Mouse (Mus musculus): ENCODE measurements around the gene Dusp22.

Gene Dusp22

DNA sequence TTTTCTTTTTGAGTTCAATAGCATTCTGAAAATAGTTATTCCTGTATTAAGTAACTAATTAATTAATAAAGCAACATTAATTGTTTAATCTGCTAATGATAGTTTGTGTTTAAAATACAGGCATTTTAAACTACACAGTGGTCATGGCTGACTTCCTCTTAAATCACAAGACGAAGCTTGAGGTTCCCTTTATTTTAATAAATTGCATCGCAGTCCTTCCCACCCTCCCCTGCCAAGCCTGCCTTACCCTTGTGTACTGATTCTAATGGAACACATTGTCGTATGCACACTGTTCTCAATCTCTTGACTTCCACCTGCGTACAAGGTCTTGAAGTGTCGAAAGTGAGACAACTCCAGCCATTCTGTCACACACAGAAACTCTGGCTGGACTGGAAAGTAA, 14.1 kb downstream of the Dusp22 start:
- no peak for DNase-seq

DNA sequence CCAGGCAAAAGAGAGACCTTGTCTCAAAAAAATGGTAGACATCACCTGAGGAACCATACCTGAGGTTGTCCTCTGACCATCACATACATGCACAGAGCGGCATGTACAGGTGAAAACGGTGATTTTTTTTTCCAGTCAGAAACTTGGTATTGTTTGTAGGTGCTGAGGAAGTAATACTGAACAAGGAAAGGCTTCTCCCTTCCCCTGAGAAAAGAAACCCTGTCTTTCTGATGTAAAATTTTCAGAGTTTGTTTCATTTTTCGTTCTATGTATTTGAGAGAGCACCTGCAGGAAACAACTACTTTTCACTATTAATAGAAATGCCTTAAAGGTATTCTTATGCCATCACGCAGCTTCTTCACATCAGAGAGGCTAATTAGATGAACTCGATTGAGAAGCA, 19.0 kb downstream of the Dusp22 start:
- DNase-seq, result no peak

DNA sequence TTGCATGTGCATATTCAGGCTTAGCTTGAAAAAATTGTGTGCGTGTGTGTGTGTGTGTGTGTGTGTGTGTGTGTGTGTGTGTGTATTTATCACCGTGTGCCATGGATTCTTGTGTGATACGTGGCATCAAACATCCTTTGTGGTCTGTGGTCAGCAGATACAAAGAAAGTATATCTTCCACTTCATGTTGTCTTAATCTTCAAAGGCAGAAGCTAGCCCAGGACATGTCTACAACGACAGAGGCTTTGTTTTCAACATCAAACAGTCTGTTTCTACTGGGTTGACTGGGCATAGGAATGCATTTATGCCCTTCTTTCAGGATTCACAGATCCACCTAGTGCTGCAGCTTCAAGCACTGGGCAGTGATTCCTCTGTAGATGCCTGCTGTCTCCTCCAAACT, 22.1 kb downstream of the Dusp22 start:
- DNase-seq, result no peak

DNA sequence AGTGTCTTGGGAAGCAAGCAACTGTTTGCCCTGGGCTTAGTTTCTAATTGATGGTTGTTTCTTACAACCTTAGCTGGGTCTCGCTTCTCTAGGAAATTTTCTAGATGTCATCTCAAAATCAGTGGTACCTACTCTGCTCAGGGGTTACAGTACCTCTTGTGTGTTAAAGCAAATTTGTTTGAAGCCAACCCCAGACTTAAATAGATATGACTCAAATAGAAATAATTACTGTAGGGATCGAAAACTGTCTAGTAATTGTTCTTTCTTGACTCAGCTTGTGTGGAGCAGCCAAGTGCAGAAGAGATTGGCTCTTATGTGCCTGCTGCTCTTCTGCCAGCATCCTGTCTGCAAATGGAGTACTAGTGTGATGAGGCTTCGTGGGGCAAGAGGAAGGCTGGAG, 22.5 kb downstream of the Dusp22 start:
- DNase-seq, result no peak

DNA sequence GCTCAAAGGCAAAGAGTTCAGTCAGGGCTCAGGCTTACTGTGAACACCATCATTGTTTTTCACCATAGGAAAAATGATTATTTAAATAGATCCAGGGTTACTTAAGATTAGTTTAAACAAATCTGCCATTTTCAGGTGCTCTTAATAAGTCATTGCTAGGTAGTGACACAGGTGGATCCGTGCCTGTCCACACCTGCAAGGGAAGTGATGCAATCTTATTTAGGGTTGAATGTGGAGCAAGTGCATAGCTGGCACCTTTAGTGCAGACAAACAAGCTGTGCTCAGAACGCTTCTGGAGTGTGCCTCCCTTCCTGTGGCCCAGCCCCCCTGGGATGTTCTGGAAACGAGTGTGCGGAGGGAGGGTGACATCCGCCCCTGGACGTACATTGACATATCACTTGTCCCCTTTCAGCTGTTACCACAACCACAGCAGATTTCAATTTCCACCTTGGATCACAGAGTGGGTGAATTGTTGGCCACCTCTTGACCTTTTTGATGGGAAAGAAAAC, 24.9 kb downstream of the Dusp22 start:
- DNase-seq, result no peak

DNA sequence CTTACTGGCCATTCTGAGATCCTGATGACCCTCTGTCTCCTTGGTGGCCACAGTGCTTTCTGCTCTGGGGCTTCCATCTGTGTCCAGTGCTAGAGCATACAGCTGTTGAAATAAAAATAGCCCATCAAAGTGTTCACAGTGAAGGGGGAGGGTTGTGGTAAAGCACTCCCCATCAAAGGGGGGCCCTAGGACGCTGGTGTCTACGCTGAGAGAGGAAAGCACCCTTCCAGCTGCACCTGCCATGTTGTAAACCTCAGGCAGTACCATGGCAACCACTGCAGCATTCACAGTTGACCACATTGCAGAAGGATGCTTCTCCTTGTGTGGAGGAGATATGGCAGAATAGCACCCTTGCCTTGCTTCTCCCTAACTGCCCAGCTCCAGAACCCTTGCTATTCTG, 26.2 kb downstream of the Dusp22 start:
- no peak for DNase-seq

- DNase-seq, result no peak
Measured at GRCm38 (mm10) chr13:30688035-30688616, 28.3 kb downstream of the Dusp22 start.

DNA sequence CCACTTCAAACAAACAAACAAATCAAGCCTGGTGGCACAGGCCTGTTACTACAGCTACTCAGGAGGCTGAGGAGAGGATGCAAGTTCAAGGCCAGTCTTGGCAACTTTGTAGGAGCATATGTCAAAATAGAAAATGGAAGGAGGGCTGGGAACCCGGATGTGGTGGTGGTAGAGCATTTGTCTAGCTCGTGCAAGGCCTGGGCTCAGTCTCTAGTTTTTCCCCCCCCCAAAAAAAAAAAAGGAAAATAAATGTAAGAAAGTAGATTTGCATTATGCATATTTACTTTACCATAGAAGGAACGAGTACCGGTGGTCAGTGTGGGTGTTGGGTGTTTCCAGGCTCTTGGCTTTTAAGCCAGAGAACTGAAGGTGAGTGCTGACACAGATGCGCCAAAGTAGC, 29.7 kb downstream of the Dusp22 start:
- DNase-seq, result no peak

GRCm38 (mm10) chr13:30691441-30692292, 31.9 kb downstream of the Dusp22 start:
- DNase-seq, result no peak

- DNase-seq, result no peak
Measured at GRCm38 (mm10) chr13:30692644-30693385, 33.0 kb downstream of the Dusp22 start.

GRCm38 (mm10) chr13:30695232-30695631, 35.4 kb downstream of the Dusp22 start:
- DNase-seq, result no peak

DNA sequence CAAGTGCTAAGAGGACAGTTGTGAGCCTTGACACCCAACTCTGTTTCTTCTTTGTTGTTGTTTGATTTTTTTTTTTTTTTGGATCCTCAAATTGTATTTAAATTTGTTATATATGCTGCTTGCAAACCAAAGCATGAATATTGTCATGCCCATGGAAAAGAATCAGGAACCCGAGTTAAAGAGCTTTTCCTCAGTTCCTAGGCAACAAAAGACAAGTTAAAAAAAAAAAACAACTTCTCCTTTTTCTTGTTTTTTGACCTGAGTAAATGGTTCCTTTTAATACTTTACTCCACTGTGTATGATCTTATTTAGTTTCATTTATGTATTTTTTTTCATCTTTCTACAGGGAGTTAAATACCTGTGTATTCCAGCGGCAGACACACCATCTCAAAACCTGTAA, 36.1 kb downstream of the Dusp22 start:
- DNase-seq, result no peak

- no peak for DNase-seq
Measured at GRCm38 (mm10) chr13:30697880-30698279, 38.1 kb downstream of the Dusp22 start.

GRCm38 (mm10) chr13:30702695-30703094, 42.9 kb downstream of the Dusp22 start:
- DNase-seq, result no peak

DNA sequence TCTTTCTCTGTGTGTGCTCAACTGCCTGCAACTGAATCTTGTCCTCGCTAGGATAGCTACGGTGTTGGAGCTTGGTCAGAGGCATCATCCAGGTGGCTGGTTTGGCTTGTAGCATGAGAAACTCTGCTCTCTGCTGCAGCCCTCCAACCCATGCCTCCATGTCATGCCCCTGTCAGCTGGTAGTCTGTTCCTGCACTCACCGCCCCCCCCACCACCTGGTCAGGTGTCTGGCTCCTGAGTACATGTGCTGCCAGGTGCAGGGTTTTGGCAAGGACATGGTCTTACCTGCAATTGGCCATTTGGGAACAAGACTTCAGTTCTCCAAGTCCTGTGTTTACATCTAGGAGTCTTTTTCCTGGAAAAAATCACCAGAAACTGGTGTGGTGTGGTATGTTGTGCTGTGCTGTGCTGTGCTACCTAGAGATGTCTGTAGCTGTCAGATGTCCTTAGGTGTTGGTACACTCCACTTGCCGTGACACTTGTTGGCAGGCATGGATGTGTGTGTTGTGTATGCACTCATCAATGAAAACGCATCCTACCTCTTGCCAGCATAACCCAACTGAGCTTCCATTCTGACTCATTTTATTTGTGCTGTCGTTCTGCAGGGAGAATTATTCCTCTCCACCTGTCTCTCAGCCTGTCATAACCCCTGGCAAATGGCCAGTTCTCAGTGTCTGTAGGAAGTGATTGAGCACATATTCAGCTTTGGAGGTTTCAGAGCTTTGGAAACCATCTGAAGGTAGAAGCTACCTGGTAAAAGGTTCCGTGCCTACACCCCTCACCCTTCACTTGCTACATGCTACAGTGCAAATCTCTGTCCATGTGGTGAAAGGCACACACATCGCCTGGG, 44.7 kb downstream of the Dusp22 start:
- no peak for DNase-seq

DNA sequence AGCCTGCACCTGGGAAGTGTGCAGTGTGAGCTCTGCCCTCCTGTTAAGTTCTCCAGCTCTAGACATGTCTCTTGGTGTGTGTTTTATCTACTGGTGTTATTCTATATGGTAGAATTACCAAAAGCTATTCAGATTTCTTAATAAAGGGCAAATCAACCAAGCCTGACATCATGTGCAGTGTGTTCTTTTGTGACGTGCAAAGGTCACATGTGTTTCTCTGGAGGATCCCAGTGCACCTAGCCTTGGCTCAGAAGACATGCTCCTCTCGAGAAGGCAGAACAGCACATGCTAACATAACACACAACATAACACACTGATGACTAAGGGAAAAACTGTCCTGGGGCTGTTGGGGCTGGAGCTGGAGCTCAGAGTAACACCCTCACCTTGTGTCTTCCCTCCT, 51.3 kb downstream of the Dusp22 start:
- no peak for DNase-seq

DNA sequence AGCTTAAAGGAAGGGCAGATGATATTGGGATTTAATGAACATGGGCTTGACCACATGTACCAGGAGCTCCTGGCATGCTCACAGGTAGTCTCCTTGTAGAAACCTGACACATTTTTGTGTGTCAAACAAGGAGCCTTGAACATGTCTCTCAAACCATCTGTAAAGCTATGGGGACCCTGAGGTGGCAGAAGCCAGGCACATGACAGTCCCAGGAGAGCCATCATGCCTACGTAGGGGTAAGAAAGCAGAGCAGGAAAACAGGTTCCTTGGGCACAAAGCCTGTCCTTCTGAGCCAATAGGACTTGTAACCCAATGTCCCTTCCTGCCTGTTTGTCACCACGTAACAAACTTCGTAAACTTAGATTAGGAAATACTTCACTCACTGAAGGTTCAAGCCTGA, 51.9 kb downstream of the Dusp22 start:
- no peak for DNase-seq

DNA sequence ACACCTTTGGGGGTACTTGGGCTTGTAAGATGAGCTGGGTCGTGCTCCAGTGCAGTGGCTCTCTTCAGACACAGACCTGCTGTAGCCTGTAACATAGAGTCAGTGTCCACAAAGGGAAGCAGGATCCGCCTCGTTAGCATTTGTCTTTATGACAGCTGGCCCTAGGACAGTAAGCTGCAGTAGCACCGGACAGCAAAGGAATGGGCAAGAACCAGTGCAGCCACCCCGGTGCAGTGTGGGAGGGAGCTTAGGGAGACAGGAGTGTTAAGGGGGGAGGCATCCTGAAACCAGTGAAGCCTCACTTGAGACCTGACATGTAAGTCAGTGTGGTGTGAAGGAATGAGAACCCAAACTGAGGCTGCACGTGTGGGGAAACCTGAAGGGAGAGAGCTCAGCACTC, 52.5 kb downstream of the Dusp22 start:
- no peak for DNase-seq

- DNase-seq, result peak; percentile 24
Measured at GRCm38 (mm10) chr13:30713621-30714020, 53.8 kb downstream of the Dusp22 start.

- no peak for DNase-seq
Measured at GRCm38 (mm10) chr13:30714552-30714951, 54.8 kb downstream of the Dusp22 start.

DNA sequence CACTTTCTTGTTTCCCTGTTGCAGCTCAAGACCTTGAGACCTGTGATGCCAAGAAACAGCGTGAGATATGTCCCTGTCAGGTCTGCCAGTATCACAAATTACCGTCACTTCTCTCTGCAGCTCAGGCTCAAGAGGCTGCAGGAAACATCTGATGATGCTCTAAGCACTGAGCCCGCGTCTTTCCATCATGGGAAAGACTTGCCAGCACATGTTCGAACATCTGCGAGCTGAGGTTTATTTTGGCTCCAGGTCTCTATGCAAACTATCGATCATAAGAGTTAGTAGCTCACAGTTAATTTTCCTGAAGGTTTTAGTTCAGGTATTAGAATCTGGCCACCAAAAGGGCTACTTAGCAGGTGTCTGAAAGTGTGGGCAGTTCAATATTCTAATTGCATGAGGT, 55.3 kb downstream of the Dusp22 start:
- no peak for DNase-seq

DNA sequence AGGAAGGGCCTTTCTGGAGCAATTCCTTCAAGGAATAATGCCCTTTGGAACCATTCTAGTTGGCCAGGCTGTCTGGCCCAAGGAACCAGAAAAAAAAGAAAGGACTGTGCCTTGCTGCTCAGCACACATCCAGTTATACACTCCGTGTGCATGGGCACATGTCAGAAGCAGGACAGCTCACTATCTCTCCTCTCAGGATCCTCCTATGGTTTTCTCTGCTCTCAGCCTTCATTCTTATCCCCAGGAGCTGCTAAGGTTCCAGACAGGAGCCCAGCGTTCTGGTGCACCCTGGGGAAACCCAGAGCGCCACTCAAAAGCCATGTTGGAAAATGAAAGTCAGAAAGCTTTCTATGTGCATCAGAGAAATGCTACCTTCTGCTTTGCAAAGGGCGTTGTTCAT, 55.8 kb downstream of the Dusp22 start:
- DNase-seq, result no peak

GRCm38 (mm10) chr13:30716611-30717010, 56.8 kb downstream of the Dusp22 start:
- DNase-seq, result no peak

All from kidney, postnatal 10 days (tissue).